Mouse (Mus musculus) hindlimb bud, embryonic 11.5 days (tissue): ENCODE results near the gene Dnah12.
"Not testable (repeated sequence)": the region's sequence is repeated elsewhere in the genome, so short reads cannot be mapped to it uniquely, and the experiment has no call there.

Experiments
- DNase-seq: peaks from one replicate; pipeline ENCODE4 v3.0.0-alpha.2; 2012; ENCODE audit warnings: low read depth, low spot score; ENCODE audit errors: extremely low spot score

Gene Dnah12

GRCm38 (mm10) chr14:26692974-26693373 lies at the start of gene Dnah12:
TSS of gene Dnah12 (plus strand) at chr14:26693274.
- no peak for DNase-seq

DNA sequence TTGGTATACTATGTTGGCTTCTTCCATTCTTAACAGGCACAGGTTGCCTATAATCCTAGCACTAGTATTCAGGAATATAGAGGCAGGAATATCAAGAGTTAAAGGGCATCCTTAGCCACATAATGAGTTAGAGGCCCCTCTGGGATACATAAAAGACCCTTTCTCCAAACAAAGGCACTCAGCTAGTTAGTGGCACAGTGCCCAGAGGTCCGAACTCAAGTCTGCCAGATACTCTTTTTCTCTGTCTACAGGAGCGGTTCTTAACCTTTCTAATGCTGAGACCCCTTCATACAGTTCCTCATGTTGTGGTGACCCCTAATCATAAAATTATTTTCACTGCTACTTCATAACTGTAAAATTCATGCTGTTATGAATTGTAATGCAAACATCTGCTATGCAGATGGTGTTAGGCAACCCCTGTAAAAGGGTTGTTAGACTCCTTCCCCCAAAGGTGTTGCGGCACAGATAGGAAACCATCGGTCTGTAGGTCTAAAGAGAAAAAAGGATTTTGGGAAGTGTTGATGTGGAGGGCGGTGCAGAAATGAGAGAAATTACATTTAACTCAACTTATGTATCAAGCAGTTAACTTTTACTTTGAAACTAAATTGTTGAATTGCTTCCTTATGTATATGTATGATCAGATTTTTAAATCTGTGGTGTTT lies 47.0 kb upstream of the Dnah12 start:
- no peak for DNase-seq

DNA sequence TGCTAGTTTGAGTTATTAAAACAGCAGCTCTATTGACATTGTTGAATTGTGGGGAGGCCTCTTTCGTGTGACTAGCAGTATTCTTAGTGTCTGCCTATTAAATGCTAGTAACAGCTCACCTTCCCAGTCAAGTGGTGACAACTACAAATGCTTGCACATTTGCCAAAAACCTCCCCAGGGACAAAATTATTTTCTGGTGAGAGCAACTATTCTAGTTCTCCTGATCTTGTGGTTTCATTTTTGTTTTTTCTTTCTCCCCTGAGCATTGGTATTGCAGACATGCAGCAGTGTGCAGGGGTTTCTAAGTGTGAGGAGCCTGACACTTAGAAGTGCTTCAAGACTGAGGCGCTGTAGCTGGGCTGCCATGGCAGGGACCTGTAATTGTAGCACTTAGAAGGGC lies 45.3 kb upstream of the Dnah12 start:
- no peak for DNase-seq

GRCm38 (mm10) chr14:26651901-26652300 lies 41.2 kb upstream of the Dnah12 start:
- no peak for DNase-seq

GRCm38 (mm10) chr14:26658178-26658577 lies 34.9 kb upstream of the Dnah12 start:
- DNase-seq, result no peak

DNA sequence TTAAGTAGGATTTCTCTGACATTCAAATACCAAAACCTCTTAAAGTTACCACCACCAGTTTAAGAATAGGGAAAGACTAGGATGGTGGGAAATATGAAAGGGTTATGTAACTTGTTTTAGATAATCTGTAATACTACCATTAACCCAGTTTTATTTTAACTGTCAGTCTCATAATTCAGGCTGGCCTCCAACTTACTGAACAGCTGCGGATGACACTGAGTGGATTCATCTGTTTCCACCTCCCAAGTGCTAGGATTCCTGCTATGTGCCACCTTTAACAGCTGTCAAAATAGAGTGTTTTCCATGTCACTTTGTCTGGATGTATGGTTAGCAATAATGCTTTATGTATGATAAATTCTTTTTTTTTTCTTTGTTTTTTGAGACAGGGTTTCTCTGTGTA lies 32.8 kb upstream of the Dnah12 start:
- DNase-seq, result no peak

DNA sequence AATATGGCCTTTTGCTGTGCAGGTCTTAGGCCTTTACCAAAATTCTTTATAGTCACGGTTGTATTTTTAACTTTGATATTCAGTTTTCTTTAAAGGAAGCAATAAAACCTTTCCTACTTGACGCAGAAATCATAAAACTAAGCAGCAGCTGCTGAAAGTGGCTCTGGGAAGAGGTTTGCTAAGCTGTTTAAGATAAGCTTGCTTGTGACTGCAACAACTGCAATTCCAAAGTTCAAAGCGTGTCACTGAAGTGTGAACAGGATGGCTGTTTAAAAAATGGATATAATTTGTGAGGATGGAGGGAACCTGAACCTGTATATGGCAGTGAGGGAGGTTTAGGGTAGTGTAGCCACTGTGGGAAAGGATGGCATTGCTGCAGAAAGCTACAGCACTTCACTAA lies 31.1 kb upstream of the Dnah12 start:
- DNase-seq, result no peak

- no peak for DNase-seq
Measured at GRCm38 (mm10) chr14:26662488-26662887, 30.6 kb upstream of the Dnah12 start.

DNA sequence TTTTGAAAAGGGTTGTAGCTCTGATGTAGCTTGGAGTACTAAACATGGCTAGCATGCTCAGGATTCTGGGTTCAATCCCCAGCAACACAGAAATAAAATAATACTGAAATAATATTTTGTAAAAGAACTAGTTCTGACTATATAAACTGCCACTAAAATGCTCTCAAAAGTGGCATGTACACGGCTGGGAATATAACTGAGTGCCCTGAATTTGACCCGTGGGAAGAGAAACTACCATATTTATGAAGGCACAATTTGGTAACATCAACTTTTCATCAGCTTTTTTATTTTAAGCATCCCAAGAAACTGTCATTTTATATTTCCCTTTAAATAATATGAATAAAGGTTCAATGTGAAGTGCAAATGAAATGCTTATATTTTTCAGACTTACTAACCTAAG lies 29.2 kb upstream of the Dnah12 start:
- DNase-seq, result no peak

DNA sequence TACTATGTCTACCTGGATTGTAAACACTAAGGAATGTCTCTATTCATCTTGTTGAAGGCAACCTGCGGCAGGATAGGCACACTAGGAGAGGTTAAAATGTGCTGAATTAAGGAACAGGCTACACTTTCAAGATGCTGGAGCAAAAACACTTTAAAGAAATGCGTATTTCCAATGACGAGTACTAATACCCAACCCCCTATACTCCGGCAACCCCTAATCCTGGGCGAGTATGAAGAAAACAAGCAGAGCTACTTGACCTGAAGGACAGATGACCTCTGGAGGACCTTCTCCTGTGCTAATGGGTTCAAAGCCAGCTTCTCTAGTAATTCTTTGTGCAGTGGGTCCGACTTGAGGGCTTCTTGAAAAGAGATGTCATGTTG lies 25.1 kb upstream of the Dnah12 start:
- DNase-seq, result no peak

DNA sequence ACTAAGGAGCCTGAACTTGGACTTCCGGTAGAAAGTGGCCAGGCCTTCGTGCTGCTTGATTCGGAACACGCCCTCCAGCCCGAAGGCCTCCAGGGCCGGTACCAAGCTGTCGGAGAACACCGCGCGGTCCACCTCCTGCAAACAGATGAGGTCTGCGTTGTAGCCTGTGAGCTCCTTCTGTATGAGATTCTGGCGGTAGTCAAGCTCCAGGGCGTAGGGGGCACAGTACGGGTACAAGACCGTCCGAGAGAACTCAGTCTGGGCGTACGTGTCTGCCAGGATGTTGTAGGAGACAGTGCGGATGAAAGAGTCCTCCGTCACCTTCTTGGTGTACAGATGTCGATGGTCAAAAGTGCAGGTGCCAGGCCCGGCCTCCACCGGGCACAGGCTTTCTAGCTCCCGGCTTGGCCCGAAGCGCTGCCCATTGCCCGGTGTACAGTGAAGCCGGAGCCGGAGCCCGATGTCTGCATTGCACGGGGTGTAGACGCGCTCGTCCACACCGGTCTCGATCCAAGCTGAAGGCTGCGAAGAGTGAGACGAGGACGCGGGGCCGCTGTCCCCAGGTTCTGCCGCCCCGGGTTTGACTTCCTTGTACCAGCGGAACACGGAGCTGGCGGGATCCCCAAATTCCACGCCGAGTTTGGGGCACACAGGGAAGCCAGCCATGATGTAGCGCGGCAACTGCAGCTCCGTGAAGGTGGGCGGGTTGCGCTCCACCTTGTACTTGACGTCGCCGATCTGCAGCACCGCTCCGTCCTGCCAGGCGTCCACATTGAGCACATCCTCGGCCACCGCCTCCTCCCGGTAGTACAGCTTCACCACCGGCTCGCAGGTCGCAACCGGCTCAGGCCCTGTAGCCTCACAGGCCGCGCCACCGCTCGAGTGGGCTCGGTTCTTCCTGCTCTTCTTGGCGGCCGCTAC lies 24.4 kb upstream of the Dnah12 start:
- no peak for DNase-seq

DNA sequence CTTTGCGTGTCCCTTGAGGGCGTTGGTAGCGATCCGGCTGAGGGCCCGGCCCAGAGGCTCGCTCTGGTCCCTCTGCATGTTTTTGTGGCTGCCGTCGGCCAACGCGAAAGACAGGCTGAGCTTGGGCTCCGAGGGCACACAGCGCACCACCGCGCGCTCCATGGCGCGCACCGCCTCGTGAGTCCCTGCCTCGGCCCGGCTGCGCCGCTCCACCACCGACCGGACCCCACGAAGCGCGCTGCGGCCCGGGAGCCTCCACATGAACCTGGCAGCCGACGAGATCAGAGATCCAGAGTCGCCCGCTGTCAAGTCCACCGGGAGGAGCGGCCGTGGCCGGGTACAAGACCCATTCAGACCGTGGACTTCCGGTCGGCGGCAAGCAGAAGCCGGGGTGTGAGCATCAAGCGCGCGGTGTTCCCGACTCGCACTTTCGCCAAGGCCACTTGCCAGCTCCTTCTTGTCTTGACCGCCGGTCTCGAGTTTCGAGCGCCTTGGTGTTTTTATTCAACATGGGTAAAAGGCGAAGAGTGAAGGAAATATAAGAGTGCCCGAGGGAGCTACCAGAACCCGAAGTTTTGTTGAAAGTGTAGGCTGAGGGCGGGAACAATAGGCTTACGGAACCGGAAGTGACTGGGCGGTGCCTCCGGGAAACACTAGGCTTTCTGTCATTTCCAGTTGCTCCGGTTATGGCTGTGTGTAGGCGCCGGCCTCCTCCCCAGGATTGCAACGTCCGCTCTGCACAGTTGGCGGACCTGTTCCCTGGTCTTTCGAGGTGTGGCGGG lies 23.6 kb upstream of the Dnah12 start, which contains the start of gene Pde12:
Pde12 (minus strand) TSS at position 592 of the 782 bp plus-strand sequence.
- peak; percentile 85 for DNase-seq

DNA sequence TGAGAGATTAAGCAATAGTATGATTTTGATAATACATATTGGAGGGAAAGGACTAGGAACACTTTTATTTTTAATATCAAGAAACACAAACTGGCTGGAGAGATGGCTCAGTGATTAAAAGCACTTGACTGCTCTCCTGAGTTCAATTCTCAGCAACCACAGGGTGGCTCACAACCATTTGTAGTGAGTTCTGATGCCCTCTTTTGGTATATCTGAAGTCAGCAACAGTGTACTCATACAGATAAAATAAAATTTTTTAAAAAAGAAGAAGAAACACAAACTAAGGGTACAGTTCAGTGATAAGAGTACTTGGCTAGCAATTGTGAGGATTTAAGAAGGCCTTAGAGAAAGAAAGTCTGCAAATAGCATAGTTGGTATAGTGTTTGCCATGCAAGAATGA lies 22.1 kb upstream of the Dnah12 start:
- no peak for DNase-seq

DNA sequence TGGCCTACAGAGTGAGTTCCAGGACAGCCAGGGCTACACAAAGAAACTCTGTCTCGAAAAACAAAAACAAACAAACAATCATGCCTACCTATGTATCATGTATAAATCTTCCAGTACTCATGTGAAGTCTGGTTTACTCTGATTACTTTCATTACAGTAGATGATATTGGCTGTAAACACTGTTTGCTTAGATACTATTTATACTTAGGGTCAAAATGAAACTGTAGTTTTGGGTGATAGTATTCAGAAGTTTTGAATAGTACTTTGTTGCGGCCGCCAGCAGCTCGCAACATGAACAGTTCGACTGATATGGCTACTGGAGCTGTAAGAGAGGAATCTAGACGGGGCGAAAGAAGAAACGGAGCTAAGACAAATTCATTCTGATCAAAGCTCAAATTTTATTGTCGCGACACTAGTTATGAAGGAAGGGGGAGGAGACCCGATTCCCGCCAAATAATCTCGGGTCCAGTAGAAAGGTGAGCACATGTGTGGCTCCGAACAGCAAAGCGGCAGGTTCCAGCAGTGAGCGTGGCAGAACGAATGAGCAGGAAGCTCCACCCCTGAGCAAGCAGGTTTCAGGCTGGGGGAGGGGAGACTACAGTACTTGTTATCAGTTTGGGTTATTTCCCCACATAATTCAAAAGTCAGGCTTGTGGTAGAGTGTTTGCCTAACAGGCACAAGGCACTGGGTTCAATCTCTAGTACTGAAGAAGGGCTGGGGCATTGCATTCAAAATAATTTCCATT lies 21.0 kb upstream of the Dnah12 start:
- not testable (repeated sequence) for DNase-seq

GRCm38 (mm10) chr14:26674476-26675169 lies 18.5 kb upstream of the Dnah12 start:
- not testable (repeated sequence) for DNase-seq

- no peak for DNase-seq
Measured at GRCm38 (mm10) chr14:26675371-26675770, 17.7 kb upstream of the Dnah12 start.

GRCm38 (mm10) chr14:26675791-26676190 lies 17.3 kb upstream of the Dnah12 start:
- DNase-seq, result no peak

- DNase-seq, result no peak
Measured at GRCm38 (mm10) chr14:26690727-26691126, 2.3 kb upstream of the Dnah12 start.

- DNase-seq, result no peak
Measured at GRCm38 (mm10) chr14:26691363-26691762, 1.7 kb upstream of the Dnah12 start.

- DNase-seq, result no peak
Measured at GRCm38 (mm10) chr14:26697912-26698311, 4.8 kb downstream of the Dnah12 start.
